Mouse (Mus musculus) mesoderm, embryonic 11.5 days (tissue): ENCODE data around the gene Ptges.

ENCODE experiments used
- DNase-seq: peaks from one replicate; pipeline ENCODE4 v3.0.0-alpha.2; 2012; ENCODE audit warnings: low read depth, low spot score

Ptges gene

DNA sequence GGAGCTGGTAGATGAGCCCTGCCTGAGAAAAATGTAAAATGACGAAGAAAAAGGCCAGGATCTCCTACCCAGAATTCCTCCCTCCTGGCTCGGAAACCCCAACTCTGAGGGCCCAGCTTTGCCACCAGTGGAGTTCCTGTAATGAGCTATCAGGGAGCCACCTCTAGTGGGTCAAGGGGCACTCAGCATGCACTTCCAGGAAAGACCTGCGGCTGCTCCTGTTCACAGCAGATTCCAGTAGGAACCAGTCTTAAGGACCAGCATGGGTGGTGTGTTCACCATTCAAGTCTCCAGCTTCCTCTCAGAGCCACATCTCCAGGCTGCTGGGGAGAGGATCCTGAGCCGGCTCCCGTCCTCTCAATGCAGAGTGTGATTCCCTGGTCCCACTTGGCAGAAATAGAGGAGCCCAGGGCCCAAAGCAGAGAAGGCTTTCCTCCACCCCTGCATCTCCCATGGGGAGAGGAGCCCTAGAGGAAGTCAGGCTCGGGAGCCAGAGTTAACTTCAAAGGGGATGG is 28.0 kb downstream of the Ptges start:
- DNase-seq, result no peak

DNA sequence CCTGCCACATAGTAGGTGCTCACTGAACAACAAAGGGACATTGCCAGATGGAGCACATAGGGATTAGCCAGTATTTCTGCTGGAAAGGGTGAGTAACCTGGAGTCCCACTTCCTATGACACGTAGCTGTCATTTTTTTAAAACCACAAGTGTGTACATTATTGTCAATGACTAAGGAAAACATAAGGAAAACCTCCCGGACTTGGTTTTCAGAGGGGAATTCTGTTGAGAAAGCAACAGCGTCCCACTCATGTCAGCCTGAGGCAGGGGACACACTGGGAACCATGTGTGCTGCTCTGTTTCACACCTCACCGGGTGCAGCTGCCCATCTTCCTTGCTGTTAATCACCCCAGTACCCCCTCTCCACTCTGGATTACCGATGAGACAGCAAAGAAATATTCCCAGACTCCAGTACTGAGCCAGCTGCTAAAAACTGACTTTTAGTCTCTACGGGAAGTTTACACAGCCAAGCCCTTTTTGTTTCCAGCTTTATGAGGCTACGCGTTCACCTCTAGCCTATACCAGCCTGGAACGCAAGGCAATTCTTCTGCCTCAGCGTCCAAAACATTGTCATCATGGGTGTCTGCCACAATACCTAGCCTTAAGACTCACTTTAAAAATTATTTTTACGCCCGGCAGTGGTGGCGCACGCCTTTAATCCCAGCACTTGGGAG is 30.1 kb downstream of the Ptges start:
- no peak for DNase-seq

DNA sequence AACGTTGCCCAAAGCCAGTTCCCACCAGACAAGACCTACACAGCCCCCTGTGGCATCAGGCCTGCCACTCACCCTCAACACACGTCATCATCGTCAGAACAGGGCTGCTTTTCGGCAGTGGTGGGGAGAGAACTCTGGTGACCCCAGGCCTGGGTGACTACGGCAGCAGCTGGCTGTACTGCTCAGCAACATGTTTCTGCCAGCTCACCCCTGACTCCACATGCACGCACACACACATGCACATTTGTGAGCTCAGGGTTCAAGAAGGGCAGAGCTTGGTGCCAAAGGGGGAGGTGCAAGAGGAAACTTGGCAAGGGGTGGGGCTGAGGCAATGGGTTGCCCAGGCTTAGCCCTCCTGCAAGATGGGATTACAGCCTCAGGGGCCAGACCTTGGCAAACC is 32.4 kb downstream of the Ptges start:
- no peak for DNase-seq

DNA sequence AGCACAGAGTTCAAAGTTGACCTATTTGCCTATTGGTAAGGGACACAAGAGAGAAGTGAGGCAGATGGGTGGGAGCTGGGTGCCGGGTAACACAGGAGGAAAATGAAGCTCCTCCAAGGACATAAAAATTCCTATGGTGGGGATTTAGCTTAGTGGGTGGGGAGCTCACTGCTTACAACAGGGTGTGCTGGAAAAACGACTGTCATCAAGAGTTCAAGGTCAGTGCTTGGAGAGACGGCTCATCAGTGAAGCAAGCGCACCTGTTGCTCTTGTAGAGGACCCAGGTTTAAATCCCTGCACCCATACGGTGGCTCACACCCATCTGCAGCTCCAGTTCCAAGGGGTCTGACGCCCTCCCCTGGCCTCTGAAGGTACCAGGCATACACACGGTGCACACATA is 35.7 kb downstream of the Ptges start:
- no peak for DNase-seq

DNA sequence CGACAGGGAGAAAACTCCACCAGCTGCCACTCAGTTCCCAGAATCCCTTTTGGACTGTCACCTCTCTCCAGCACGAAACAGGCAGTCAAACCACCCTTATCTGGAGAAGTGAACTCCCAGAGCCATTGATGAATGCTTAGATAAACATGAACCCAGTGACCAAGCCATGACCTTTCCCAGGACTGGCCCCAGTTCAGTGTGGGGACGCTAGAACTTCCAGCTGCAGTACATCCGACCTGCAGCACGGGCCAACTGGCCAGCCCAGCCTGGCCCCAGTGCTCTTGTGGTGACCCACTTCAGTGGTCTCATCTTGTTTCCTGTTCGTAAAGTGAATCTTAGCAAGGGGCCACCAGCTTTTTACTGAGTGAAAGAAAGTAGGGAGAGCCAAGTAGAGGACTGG is 36.3 kb downstream of the Ptges start:
- DNase-seq, result peak; percentile 37

DNA sequence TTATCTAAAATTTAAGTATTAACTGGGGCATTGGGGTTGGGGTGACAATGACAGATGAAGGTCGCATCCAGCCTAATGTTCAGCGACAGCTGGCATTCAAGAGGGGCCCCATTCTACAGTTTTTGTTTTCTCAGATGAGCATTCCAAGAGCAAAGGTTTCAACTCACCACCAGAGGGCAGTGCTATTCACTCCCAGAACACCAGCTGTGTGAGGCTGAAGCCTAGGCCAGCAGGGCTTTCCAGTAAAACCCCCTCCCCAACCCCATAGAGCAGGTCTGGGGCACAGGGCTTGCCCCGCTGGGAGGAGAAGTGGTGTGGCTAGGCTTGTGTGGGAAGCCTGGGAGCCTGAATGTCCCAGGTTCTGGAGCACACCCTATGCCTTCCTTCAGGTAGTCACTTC is 38.7 kb downstream of the Ptges start:
- peak; percentile 80 for DNase-seq

DNA sequence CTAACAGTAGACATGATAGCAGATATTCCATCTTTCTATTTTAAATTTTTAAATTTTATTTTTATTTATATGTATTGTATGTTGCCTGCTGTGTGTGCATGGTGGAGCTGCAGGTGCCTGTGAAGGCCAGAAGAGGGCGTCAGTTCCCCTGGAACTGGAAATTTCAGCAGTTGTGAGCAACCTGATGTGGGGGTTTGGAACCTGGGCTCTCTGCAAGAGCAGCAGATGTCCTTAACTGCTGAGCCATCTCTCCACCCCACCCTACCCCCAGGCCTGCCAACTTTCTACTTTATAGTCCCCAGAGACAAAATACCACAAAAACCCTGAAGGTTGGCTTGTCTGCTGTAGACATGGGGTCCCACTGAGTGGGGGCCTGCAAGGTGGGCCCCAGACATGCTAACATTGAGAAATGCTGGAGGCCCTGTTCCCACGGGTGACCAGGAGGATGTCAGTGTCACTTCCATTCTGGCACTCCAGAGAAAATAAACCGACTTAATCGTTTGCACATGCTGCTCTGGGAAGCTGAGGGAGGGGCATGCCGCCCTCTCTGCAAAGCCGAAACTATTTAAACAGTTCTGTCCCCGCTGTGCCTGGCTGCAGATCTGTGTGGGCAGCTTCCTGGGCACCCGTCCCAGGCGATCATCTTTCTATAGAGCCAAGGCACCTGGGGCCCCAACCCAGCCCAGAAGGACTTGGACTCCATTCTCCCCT is 44.1 kb downstream of the Ptges start:
- peak; percentile 65 for DNase-seq

DNA sequence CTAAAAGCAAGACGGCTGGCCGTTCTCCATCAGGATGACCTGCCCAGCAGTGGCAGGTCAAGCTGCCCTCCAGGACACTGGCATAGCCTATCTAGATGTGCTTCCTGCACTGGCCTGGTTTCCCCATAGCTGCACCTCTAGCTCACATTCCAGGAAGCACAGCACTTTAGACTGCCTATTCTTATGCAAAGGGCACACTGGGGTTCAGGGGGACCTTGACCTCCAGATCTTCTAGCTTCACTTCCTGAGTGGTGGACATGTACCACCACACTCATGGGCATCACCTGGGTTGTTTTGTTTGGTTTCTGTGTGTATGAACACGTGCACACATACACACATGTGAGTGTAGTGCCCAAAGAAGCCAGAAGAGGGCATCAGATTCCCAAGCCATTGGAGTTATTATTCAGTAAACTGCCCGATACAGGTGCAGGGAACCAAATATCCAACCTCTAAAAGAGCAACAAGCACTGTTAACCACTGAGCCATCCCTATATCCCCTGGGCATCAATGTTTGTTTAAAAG is 44.8 kb downstream of the Ptges start:
- no peak for DNase-seq

DNA sequence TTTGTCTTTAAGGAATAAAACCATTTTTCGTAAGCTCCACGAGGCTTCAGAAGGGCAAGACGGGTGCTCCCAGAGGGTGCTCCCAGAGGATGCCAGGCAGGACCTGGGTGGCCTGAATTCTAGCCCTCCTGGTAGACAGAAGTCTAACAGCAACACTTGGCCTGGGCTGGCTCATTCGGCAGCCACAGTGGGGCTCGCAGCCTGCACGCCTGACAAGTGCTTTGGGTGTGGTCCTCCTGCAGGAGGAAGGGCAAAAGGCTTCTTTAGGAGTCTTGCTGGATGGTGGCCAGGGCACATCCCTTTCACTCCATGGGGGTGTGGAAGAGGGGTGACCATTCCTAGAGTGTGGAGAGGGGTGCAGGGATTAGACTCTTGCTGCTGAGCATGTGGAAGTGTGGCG is 48.4 kb downstream of the Ptges start:
- no peak for DNase-seq

DNA sequence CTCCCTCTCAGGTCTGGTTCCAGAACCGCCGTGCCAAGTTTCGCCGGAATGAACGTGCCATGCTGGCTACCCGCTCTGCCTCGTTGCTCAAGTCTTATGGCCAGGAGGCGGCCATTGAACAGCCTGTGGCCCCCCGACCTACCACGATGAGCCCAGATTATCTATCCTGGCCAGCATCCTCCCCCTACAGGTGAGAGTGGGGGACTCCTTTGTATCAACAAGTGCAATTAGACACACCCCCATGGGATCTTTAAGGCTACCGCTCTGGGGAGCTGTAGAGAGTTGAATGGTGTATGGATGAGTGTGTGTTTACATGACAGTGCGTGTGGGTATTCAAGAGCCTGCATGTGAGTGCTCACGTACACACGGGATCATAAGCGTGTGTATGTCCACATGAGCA is 50.2 kb downstream of the Ptges start:
- no peak for DNase-seq

DNA sequence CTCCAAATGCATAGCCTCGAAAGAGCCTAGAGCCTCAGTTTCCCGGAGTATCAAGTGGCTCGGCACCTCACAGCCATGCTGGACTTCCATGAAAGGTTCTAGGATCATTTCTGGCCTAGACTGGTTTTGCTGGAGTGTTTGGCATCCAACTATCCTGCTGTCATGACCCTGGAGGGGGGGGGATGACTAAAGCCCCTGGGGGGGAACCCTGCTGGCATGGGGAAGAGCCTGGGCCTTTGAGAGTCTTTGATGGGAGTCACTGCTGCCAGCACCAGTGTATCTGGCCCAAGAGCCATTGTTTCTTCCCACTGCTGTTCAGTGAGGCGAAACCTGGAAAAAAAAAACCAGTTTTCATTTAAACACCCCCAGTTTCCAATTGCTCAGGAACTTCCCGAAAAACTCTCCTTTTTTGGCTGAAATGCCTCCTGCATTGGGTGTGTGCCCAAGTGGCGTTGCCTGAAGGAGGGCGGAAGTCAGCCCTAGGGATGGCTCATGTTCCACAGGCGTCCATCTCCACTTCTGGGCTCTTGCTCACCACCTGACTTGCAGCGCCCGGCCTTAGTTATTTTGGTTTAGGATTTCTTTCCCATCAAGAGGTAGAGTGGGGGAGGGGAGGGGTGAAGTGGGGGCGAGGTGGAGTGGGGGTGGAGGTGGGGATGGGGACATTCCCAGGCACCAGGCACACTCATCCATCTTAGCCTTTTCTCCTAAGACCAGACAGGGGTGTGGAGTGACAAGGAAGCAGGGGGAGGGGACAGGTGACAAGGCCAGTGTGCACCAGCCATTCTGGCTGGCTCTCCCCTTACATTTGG is 53.8 kb downstream of the Ptges start:
- no peak for DNase-seq

DNA sequence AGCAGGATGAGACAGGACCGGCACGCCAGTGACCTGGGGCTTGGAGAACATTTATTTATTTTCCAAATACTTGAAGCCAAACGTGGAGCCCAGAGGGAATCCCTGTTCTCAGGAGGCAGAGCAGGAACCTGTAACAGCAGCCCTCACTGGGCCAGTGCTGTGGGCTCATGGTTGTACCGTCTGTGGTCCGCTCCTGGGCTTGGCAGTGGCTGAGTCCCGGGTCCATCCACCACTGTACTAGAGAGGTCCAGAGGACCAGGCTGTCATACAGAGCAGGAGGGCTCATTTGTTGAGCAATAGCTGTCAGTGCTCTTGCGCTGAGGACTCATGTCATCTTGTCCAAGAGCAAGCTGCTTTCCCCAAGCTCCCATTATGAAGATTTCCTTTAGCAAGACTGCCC is 54.6 kb downstream of the Ptges start:
- no peak for DNase-seq

DNA sequence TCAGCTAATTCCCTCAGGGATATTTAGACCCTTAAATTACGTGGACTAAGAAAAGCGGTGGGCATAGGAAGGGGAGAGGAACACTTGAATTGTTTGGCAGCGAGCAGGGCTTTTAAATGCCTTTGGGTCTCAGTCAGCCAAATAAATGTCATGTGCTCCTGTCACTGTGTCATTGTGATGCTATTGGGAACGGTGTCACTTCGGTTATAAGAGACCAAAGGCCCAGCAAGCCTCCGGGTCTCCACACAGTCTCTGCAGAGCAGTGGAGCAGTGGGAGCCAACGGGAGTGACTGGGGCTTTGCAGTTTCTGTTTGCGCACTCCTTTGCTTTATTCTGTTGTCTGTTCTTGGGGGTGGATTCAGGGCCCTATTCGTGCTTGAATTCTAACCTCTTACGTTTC is 55.2 kb downstream of the Ptges start:
- no peak for DNase-seq

DNA sequence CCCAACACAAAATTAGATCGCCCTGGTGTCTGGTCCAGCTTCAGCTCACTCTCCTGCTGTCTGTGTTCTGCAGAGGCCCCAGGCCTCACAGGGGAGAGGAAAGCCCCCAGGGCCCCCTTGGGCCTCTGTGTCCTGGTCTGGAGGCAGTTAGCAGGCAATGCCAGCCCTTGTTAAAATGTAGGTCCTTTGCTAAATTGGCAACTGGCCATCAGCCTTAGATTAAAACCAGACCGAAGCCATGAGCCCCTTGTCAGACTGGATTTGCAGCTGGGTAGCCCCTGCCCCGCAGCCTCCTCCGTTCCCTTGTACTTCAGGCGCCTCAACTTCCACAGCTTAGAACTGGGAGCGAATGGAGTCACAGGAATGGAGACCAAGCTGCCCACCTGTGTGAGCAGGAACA is 57.0 kb downstream of the Ptges start:
- no peak for DNase-seq

DNA sequence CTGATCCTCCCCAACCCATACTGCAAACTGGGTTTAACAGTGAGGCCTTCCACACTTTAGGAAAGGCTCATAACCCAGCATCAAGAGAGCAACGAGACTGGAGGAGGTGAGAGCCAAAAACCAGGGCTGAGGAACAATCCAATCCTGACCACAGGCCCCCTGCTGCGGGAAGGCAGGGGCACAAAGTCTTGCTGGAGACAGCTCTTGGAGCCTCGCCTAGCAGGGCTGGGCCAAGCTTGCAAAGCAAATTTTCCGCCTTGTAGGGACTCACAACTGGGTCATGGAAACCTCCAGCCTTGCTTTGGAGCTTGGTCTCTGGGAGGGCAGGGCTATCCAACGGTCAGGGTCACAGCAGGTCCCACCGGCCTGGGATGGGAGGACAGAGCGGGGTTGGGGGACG is 58.8 kb downstream of the Ptges start:
- no peak for DNase-seq

DNA sequence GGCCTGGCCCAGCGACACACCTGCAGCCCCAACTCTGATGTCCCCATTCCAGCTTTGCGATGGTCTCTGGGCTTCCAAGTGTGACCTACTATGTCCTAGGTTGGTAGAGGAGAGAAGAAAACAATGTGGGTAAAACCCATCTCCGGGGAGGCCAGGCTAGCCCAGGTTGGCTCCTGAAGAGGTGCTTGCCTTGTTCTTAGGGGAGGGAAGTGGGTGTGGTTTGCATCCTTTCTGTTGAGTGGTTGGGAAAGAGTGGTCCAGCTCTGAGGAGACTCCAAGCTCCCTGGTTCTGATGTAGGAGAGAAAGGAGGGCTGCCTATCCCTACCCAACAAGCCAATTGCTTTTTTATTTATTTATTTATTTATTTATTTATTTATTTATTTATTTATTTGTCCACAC is 64.2 kb downstream of the Ptges start:
- DNase-seq, result no peak

DNA sequence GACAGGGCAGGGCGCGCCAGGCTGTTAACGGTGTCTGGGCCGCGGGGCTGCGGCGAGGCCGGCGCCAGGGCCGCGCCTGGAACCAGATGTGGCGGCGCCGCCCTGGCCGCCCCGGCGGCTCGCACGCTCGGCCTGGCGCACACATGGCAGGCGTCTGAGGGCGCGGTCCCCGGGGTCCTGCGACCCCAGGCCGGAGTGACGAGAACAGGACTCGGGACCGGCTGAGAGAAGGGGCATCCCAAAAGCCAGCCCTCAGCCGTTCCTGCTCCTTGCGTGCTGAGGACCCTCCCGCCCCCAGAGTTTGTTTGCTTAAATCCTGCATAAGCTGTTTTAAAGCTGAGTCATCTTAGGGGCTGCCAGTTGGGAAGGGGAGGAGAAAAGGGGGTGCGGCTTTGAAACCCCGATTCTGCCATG is 64.7 kb downstream of the Ptges start:
- DNase-seq, result no peak

DNA sequence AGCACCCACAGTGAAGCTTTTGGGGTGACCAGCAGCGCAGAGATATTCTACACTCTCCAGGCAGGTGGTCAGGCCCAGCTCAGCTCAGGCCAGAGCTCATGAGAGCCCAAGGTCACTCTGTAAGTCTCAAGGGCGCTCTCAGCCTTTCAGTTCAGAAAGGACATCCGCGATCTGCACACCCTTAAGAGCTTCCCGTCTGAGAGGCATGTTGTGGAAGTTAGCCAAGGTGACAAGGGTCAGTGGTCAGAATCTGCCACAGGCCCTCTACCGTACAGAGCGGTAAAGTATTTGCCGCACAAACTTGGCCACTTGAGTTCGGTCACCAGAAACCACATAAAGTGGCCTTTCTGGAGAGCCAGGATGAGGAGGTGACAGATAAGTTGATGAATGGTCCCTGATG is 66.1 kb downstream of the Ptges start:
- DNase-seq, result no peak

DNA sequence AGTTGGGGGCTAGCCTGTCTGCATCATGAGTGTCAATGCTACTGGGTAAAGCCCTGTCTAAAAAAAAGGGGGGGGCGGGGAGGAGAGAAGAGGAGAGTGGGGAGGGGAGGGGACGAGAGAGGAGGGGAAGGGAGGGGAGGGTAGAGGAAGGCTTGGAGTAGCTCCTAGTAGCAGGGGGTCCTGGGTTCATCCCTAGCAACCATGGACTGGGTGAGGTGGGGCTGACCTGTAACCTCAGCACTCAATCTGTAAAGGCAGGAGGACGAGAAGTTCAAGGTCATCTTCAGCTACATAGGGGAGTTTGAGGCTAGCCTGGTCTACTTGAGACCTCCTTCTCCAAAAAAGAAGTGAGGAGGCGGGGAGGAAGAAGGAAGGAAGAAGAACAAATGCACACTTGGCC is 67.6 kb downstream of the Ptges start:
- DNase-seq, result no peak

DNA sequence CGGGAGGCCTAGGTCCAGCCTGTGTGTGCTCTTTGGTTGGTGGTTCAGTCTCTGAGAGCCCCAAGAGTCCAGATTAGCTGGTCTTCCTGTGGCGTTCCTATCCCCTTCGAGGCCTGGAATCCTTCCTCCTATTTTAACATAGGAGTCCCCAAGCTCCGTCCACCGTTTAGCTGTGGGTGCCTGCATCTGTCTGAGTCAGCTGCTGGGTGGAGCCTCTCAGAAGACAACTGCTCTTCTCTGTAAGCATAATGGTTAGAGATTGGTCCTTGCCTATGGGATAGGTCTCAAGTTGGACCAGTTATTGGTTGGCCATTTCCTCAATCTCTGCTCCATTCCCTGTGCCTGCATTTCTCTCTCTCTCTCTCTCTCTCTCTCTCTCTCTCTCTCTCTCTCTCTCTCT is 69.9 kb downstream of the Ptges start:
- DNase-seq, result no peak

DNA sequence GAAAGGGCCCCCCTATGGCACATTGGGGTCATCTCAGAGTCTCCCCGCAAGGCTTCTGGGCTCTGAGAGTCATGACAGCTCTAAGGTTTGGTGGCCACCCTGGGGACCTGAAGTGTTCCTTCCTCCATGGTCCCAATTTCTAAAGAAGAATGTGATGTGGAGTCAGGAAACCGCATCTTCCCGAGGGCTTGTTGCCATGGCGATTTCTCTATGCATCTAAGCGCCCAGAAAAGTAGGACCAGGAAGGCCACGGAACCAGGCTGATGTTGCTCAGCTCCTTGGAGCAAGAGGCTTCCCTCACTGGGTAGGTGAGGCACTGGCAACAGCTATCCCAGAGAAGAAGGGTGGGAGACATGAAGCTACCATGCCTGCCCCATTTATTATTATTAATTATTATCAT is 72.6 kb downstream of the Ptges start:
- no peak for DNase-seq

DNA sequence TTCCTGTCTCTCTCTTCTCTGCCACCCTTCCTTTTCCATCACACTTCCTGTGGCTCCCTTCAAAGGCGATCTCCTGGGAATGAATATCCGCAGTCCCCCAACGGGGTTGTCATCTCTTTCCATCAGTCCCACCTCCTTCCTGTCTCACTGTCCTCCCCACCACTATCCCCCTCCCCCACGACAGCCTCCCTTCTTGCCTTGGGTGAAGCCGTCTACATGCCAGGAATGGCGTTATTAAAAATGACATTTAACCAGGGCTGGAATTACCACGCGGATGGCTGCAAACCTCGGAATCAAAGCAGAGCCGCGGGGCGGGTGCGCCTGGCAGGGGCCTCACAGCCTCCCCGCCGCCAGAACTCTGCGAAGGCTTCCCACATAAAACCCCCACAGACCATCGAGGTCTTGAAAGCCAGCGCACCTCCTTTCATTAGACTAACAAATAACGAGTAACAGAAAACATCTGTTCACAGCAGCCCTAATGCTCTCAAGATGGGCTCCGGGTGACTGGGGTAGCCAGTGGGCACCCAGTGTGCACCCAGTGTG is 76.8 kb downstream of the Ptges start:
- no peak for DNase-seq
